Mouse (Mus musculus) liver (tissue): Measurements from ENCODE around the gene Dcbld1.
"Not testable (repeated sequence)": the region's sequence is repeated elsewhere in the genome, so short reads cannot be mapped to it uniquely, and the experiment has no call there.

Experiments used
- DNase-seq: peaks from one replicate; pipeline ENCODE4 v3.0.0-alpha.2; 2020; ENCODE audit warnings: mixed read lengths

Gene Dcbld1

DNA sequence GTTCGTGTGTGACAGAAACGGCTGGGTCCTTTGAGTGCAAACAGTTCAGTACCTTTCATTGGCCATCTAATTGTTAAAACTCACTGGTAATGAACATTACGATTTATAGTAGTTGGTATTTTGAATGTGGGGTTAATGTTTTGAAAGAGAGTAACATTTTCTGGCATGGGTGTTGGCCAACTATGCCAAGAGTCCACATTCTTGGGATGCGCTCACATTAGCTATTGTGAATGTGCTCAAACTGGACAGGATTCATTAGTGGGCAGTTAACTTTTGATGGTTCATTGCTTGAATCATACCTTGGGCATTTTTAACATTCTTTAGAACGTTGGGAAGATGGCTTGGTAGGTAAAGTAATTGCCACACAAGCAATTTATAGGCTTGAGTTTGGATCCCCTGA, 30.7 kb downstream of the Dcbld1 start:
- no peak for DNase-seq

DNA sequence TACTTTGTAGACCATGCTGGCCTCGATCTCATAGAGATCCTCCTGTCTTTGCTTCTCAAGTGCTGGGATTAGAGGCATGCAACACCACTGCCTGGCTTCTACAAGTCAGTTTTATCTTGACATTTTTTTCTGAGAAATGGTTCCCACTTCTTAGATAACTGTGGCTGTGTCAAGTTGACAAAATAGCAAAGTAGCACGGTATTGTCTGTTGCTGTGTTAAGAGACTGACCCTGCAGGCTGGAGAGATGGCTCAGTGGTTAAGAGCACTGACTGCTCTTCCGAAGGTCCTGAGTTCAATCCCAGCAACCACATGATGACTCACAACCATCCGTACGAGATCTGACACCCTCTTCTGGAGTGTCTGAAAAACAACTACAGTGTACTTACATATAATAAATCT, 35.5 kb downstream of the Dcbld1 start:
- DNase-seq = peak; percentile 10

DNA sequence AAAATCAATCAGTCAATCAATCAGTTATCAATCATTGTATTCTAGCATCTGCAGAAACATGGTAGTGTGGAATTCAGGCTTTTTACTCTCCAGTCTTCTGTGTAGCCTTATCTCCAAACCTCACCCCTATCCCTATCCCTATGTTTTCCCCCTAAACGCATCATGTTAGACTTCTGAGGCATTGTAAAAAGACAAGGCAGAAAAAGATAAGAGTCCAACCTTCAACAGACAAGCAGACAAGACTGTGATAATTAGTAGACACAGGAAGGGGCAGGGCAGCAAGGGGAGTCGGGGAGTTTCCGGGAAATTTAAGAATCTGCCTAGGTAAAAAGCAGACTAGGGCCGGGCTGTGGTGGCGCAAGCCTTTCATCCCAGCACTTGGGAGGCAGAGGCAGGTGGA, 38.0 kb downstream of the Dcbld1 start:
- no peak for DNase-seq

GRCm38 (mm10) chr10:52273012-52273411, 39.6 kb downstream of the Dcbld1 start:
- DNase-seq = no peak

GRCm38 (mm10) chr10:52274001-52274909, 40.8 kb downstream of the Dcbld1 start:
- no peak for DNase-seq

DNA sequence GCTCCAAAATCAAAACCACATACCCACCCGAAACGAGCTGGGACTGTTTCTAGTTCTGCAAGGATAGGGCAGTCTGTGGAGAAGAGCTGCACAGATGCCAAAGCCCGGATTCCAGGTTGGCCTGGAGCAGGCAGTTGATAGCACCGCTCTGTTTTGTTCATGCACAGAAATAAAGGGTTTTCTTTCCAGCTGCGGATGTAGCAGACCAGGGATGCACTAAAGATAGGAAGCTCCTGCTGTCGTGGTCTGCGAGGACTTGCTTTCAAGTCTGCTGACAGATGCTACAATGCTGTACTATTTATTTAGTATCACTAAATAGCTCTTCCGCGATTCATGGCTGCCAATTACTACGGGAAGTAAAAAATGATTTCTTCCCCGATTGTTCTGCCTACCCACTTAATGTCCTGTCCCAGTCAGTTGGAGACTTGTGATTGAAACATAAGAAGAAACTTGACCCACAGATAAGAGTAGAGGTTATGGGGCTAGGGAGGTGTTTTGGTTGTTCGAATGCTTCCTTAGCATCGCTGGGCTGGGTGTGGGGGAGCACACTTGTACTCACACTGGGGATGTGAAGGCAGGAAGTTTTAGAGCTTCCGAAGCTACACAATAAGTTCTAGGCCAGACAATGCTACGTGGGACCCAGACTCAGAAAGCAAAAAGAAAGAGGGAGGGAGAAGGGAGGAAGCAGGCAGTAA, 41.6 kb downstream of the Dcbld1 start:
- DNase-seq = no peak

DNA sequence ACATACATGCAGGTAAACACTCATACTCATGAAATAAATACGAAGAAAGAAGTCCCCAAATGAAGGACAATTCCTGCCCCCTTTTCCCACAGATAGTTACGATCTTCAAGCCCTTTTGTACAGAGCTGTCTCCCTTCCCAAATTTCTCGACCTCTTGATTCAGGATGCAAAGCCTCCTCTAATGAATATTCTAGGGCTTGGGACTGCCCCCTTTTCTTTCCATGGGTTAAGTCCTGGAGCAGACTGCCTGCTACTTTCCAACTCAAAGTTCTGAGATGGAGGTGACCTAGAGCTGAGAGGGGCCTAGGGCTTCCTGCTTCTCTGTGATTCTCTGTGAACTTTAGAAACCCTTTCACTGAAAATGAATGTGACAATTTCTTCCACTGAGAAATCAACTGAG, 43.2 kb downstream of the Dcbld1 start:
- no peak for DNase-seq

- DNase-seq = not testable (repeated sequence)
Observed at GRCm38 (mm10) chr10:52277564-52277963, 44.1 kb downstream of the Dcbld1 start.

GRCm38 (mm10) chr10:52278011-52278434, 44.6 kb downstream of the Dcbld1 start:
- DNase-seq = no peak

DNA sequence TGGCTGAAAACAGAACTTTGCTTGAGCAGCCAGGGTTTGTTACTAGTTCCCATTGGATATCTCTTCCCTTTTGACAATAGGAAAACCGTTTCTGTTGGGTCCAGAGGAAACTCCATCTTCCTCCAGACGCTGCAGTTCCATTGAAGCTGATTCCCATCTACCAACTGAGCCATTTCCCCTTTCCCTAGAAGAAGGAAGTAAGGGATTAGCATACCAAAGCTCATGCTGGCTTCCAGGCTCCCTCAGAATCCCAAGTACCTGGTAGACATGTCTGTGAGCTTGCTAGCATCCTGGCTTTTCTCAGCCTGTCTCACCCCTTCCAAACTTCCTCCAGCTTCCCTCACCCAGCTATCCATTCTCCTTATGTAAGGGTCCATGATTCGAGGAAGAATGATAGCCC, 45.4 kb downstream of the Dcbld1 start:
- DNase-seq = no peak

DNA sequence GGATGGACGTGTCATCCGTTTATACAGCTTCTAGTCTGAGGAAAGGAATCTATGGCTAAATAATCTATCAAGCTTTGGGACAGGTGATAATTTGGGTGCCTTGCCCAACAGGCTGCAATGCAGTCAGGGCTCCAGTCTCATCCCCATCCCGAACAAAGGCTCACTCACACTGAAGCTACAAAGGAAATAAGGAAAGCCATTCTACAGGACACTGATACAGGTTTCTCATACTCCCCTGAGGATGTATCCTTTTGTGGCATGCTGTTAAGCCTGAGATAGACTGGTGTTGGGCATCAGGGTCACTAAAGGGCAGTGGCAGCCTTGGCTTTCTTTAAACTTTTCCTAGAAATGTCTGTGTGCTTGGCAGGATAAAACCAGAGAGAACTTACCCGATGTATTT, 46.5 kb downstream of the Dcbld1 start:
- no peak for DNase-seq

GRCm38 (mm10) chr10:52280623-52281022, 47.2 kb downstream of the Dcbld1 start:
- DNase-seq = no peak

DNA sequence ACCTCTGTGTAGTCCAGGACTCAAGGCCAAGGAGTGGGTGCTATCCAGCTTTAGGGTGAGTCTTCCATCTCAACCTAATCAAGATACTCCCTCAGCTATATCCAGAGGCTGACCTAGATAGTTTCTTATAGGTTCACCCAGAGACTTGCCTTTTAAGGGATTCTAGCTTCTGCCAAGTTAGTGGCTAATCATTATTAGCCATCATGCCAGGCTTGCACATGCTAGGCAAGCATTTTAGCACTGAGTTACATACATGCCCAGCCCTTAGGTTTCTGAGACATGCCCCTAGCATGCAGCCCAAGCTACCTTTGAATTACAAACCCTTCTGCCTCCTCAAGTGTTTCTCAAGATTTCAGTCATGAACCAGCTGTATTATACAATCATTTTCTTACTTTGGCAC, 47.9 kb downstream of the Dcbld1 start:
- DNase-seq = no peak

DNA sequence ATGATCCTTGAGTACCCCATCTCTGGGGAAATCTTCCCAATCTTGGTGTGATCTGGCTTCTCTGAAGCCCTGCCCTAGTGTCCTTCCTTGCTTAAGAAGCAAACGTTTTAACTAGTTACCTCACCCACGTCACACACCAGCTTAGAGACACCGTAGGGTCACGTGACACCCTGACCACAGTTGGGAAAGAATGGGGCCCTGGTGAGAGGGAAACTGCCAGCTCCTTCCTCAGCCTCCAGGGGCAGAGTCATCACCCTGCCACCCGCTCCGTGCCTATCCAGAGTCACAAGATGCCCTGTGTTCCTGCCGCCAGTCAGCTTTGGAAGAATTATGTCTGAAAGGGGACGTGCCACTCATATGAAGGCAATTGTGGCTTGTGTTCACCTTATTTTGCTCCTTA, 51.2 kb downstream of the Dcbld1 start:
- peak; percentile 36 for DNase-seq

DNA sequence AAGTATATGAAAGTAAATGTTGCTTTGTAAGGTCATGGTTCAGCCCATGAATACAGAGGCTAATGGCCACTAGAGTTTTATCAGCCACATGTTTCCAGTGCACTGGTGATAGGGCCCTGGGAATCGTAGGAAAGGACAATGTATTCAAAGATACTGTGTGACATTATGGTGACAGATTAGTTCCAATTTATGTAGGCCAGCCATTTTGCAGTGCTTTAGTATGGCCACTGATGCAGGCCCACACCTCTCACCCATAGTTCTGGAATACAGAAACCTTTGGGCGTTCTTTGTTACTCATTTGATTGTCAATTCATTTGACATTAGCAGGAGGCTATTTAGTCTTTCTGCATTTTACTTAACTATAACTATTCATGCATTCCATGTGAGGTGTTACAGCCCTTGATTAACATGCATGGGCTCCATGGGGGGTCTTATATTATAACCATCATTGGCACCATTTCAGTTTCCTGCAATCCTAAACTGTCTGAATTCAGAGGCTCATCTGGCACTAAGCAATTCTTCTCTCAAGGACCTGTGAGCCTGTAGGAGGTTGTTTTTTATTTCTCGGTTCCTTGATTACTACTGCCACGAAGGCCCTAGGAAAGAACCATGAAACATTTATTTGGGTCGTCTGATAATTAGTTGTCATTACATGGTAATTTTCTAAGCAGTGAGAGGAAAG, 54.6 kb downstream of the Dcbld1 start:
- no peak for DNase-seq

DNA sequence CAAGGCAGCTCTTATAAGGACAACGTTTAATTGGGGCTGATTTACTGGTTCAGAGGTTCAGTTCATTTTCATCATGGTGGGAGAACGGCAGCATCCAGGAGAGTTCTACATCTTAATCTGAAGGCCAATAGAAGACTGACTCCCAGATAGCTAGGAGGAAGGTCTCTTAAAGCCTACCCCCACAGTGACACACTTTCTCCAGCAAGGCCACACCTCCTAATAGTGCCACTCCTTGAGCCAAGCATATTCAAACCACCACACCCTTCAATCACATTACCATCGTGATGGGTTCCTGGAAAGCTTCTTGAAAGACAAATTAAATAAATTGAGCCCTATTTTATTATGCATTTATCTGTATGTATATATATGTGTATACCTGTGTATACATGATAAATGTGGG, 55.8 kb downstream of the Dcbld1 start:
- no peak for DNase-seq

- DNase-seq = not testable (repeated sequence)
Observed at GRCm38 (mm10) chr10:52292391-52292790, 59.0 kb downstream of the Dcbld1 start.

- DNase-seq = no peak
Observed at GRCm38 (mm10) chr10:52293921-52294577, 60.6 kb downstream of the Dcbld1 start.

DNA sequence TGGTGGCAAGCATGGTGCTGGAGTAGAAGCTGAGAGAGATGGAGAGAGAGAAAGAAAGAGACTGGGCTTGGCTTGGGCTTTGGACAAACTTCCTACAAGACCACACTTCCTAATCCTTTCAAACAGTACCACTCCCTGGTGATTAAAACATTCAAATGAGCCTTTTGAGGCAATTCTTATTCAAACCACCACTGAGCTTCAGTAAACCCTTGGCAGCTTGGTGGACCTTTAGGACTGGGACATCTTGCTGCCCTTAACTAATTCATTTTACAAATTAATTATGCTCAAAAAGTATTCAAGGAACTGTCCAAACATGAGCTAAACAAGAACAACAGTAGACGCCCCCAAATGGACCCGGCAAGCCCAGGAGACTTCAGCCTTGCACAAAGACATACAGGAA, 62.5 kb downstream of the Dcbld1 start:
- DNase-seq = no peak

- DNase-seq = not testable (repeated sequence)
Observed at GRCm38 (mm10) chr10:52298568-52298967, 65.1 kb downstream of the Dcbld1 start.

DNA sequence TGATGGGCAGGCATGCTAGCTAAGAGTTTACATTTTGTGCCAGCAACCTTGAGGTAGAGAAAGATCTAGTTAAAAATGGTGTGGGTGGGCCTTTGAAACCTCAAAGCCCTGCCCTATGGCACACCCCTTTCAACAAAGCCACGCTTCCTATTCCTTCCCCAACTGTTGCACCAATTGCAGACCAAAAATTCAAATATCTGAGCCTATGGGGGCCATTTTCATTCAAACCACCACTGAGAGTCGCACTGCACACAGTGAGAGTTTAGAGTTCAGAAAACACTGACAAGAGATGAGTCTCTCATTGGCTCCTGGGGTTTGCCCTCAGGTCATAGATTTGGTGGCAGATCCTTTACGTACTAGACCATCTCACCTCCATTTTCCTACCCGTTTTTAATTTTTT, 68.3 kb downstream of the Dcbld1 start:
- DNase-seq = no peak

- no peak for DNase-seq
Observed at GRCm38 (mm10) chr10:52302271-52302670, 68.9 kb downstream of the Dcbld1 start.

- DNase-seq = no peak
Observed at GRCm38 (mm10) chr10:52304574-52304973, 71.2 kb downstream of the Dcbld1 start.
